Mouse (Mus musculus): ENCODE data around the gene Ccl4. TPM values are rescaled to one million over a fixed set of nuclear protein-coding genes. Genes with fewer than 3 reads are reported as not detected.

Ccl4 gene
- 0.94 and 1.7 TPM in 2 replicates for polyA plus RNA-seq (2015; fragmentation: Nextera tagmentation; extraction: Ambion mirVana)

DNA sequence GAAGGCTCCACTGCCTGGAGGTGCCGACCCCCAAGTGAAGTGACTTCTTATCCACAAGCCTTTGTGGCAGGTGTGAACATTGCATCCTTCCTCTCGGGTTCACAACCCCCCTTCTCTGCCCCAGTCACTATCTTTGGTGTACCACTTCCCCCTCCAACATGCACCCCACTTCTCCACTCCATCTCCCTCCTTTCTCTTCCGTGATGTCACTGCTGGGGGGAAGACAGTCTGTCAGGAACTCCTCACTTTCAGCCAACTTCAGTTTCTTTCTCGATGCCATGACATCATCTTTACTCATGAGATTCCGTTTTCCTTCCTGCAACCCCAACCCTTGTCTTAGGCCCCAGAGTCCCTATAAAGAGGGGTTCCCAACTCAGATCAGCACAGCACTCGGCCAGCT lies at the start of gene Ccl4:
Ccl4 (plus strand) TSS at position 381 of the 400 bp plus-strand sequence.
- H3K4me3 ChIP-seq (replicated peaks; ENCODE audit: low read depth, low read length), result no peak within 1 kb of the TSS

GRCm38 (mm10) chr11:83616586-83616985 lies 45.8 kb upstream of the Ccl4 start:
- Histone ChIP-seq H3K36me3 (ENCODE audit: insufficient read depth, low read length) (no peaks in the 10 kb centered on the region), H3K4me1 (replicated peaks; ENCODE audit: insufficient read depth, low read length) (no peaks in the 10 kb centered on the region), H3K9me3 (replicated peaks; ENCODE audit: low read length) (no peaks in the 10 kb centered on the region), H3K9ac (ENCODE audit: low read depth, low read length) (no peak overlapping the region), H3K4me2 (ENCODE audit: low read length) (no peak overlapping the region), H3K27me3 (ENCODE audit: insufficient read depth, low read length) (no peaks in the 10 kb centered on the region), H3K4me3 (replicated peaks; ENCODE audit: low read depth, low read length) (no peak overlapping the region), H3K27ac (no peak overlapping the region)
- no peak for TF ChIP-seq CTCF (IDR thresholded peaks at IDR 0.05; ENCODE audit: low read depth)
- DNase-seq (ENCODE audit: low spot score) (no peak), ATAC-seq (replicated peaks; ENCODE audit: low FRiP score, low read depth) (no peak)
- 85% methylated on average over 1 of the region's 1 CpGs for WGBS

More for the DNA sequence above, at the start of gene Ccl4:
- no peaks in the 10 kb centered on the region for H3K9me3 ChIP-seq (replicated peaks; ENCODE audit: low read length)
- H3K4me1 ChIP-seq (replicated peaks; ENCODE audit: insufficient read depth, low read length), result no peaks in the 10 kb centered on the region
- no peak for TF ChIP-seq CTCF (IDR thresholded peaks at IDR 0.05; ENCODE audit: low read depth)
- 84% methylated on average over 6 of the region's 6 CpGs for WGBS
- H3K27ac ChIP-seq, result no peak within 1 kb of the TSS
- no peak for DNase-seq (ENCODE audit: low spot score)
- H3K4me2 ChIP-seq (ENCODE audit: low read length), result no peak within 1 kb of the TSS
- no peaks in the 10 kb centered on the region for H3K27me3 ChIP-seq (ENCODE audit: insufficient read depth, low read length)
- no peak for ATAC-seq (replicated peaks; ENCODE audit: low FRiP score, low read depth)
- no peaks in the 10 kb centered on the region for H3K36me3 ChIP-seq (ENCODE audit: insufficient read depth, low read length)
- no peak within 1 kb of the TSS for H3K9ac ChIP-seq (ENCODE audit: low read depth, low read length)

- no peaks in the 10 kb centered on the region for H3K4me1 ChIP-seq (replicated peaks; ENCODE audit: insufficient read depth, low read length)
- DNase-seq (ENCODE audit: low spot score) (no peak), ATAC-seq (replicated peaks; ENCODE audit: low FRiP score, low read depth) (no peak)
- WGBS, result 82% methylated on average over 5 of the region's 5 CpGs
- no peak for TF ChIP-seq CTCF (IDR thresholded peaks at IDR 0.05; ENCODE audit: low read depth)
- H3K27ac ChIP-seq, result no peak overlapping the region
- H3K9me3 ChIP-seq (replicated peaks; ENCODE audit: low read length), result no peaks in the 10 kb centered on the region
- H3K4me3 ChIP-seq (replicated peaks; ENCODE audit: low read depth, low read length), result no peak overlapping the region
- no peak overlapping the region for H3K4me2 ChIP-seq (ENCODE audit: low read length)
- H3K27me3 ChIP-seq (ENCODE audit: insufficient read depth, low read length), result no peaks in the 10 kb centered on the region
- H3K9ac ChIP-seq (ENCODE audit: low read depth, low read length), result no peak overlapping the region
- no peaks in the 10 kb centered on the region for H3K36me3 ChIP-seq (ENCODE audit: insufficient read depth, low read length)
Measured at GRCm38 (mm10) chr11:83618238-83618637, 44.1 kb upstream of the Ccl4 start.

DNA sequence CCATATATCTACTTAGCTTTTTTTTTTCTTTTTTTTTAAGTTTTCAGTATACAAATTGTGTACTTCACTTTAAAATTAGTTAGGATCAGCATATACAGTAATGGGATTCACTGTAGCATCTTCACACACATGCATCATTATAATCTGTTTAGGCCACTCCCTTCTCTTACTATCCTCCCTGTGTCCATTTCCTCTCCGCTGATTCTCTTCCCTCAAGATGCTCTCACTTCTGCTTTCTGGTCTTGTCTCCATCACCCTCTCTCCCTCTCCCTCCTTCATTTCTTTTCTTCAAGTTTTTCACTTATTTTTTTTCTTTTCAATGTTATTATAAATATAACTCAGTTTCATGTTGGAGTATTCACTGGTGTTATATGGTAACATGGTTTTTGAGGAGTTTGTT lies 43.3 kb upstream of the Ccl4 start:
- no peak for DNase-seq (ENCODE audit: low spot score)
- Histone ChIP-seq H3K4me1 (replicated peaks; ENCODE audit: insufficient read depth, low read length) (no peaks in the 10 kb centered on the region), H3K9ac (ENCODE audit: low read depth, low read length) (no peak overlapping the region), H3K9me3 (replicated peaks; ENCODE audit: low read length) (no peaks in the 10 kb centered on the region), H3K27me3 (ENCODE audit: insufficient read depth, low read length) (no peaks in the 10 kb centered on the region), H3K36me3 (ENCODE audit: insufficient read depth, low read length) (no peaks in the 10 kb centered on the region), H3K4me2 (ENCODE audit: low read length) (no peak overlapping the region), H3K27ac (no peak overlapping the region), H3K4me3 (replicated peaks; ENCODE audit: low read depth, low read length) (no peak overlapping the region)
- 97% methylated on average over 1 of the region's 1 CpGs for WGBS
- no peak for TF ChIP-seq CTCF (IDR thresholded peaks at IDR 0.05; ENCODE audit: low read depth)
- no peak for ATAC-seq (replicated peaks; ENCODE audit: low FRiP score, low read depth)

GRCm38 (mm10) chr11:83623586-83623985 lies 38.8 kb upstream of the Ccl4 start:
- H3K27ac ChIP-seq, result no peak overlapping the region
- no peaks in the 10 kb centered on the region for H3K4me1 ChIP-seq (replicated peaks; ENCODE audit: insufficient read depth, low read length)
- ATAC-seq (replicated peaks; ENCODE audit: low FRiP score, low read depth) (no peak), DNase-seq (ENCODE audit: low spot score) (no peak)
- H3K4me2 ChIP-seq (ENCODE audit: low read length), result no peak overlapping the region
- H3K27me3 ChIP-seq (ENCODE audit: insufficient read depth, low read length), result no peaks in the 10 kb centered on the region
- no peaks in the 10 kb centered on the region for H3K9me3 ChIP-seq (replicated peaks; ENCODE audit: low read length)
- H3K36me3 ChIP-seq (ENCODE audit: insufficient read depth, low read length), result no peaks in the 10 kb centered on the region
- no peak for TF ChIP-seq CTCF (IDR thresholded peaks at IDR 0.05; ENCODE audit: low read depth)
- no peak overlapping the region for H3K9ac ChIP-seq (ENCODE audit: low read depth, low read length)
- 85% methylated on average over 3 of the region's 3 CpGs for WGBS
- H3K4me3 ChIP-seq (replicated peaks; ENCODE audit: low read depth, low read length), result no peak overlapping the region

DNA sequence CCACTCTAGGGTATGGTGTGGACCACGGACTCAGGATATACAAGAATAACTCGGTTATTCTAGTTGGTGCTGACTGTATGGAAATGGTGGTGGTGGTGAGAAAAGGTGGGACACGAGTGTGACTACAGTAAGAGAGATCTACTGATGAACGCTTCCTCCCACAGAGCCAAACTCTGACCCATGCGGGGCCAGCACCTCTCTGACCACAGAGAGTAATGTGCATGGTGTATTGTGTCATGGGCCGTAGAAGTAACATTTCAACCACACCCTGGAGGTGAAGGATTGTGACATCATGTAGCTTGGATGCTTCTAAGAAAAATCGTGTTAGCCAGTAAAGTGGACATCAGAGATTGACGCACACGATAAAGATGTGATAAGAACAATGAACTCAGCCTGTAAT lies 33.6 kb upstream of the Ccl4 start:
- Histone ChIP-seq H3K27me3 (ENCODE audit: insufficient read depth, low read length) (no peaks in the 10 kb centered on the region), H3K9ac (ENCODE audit: low read depth, low read length) (no peak overlapping the region), H3K36me3 (ENCODE audit: insufficient read depth, low read length) (no peaks in the 10 kb centered on the region), H3K27ac (no peak overlapping the region), H3K9me3 (replicated peaks; ENCODE audit: low read length) (no peaks in the 10 kb centered on the region), H3K4me2 (ENCODE audit: low read length) (no peak overlapping the region), H3K4me3 (replicated peaks; ENCODE audit: low read depth, low read length) (no peak overlapping the region), H3K4me1 (replicated peaks; ENCODE audit: insufficient read depth, low read length) (no peaks in the 10 kb centered on the region)
- no peak for ATAC-seq (replicated peaks; ENCODE audit: low FRiP score, low read depth)
- TF ChIP-seq CTCF (IDR thresholded peaks at IDR 0.05; ENCODE audit: low read depth), result no peak
- DNase-seq (ENCODE audit: low spot score), result no peak
- 87% methylated on average over 9 of the region's 9 CpGs for WGBS

- peak; percentile 21 for DNase-seq (ENCODE audit: low spot score)
- Histone ChIP-seq H3K27ac (no peak overlapping the region), H3K4me3 (replicated peaks; ENCODE audit: low read depth, low read length) (no peak overlapping the region), H3K4me2 (ENCODE audit: low read length) (no peak overlapping the region), H3K9ac (ENCODE audit: low read depth, low read length) (no peak overlapping the region), H3K9me3 (replicated peaks; ENCODE audit: low read length) (no peaks in the 10 kb centered on the region), H3K4me1 (replicated peaks; ENCODE audit: insufficient read depth, low read length) (no peaks in the 10 kb centered on the region), H3K36me3 (ENCODE audit: insufficient read depth, low read length) (no peaks in the 10 kb centered on the region), H3K27me3 (ENCODE audit: insufficient read depth, low read length) (no peaks in the 10 kb centered on the region)
- no peak for ATAC-seq (replicated peaks; ENCODE audit: low FRiP score, low read depth)
- TF ChIP-seq CTCF (IDR thresholded peaks at IDR 0.05; ENCODE audit: low read depth), result no peak
- 93% methylated on average over 1 of the region's 1 CpGs for WGBS
Measured at GRCm38 (mm10) chr11:83630630-83631029, 31.8 kb upstream of the Ccl4 start.
